Mouse (Mus musculus) ES-Bruce4 (cell line): ENCODE measurements around the gene Sigmar1. TPM values are rescaled to one million over a fixed set of nuclear protein-coding genes. Genes with fewer than 3 reads are reported as not detected.
A peak's percentile ranks its signal among the peaks of the same experiment; 100 is the strongest.

Experiments used
- H3K27ac ChIP-seq: 2 replicates; pipeline ENCODE4 v1.5.1; 2012; ENCODE audit warnings: low read length, inconsistent platforms; ENCODE audit not compliant: insufficient read depth
- H3K27me3 ChIP-seq: 2 replicates; pipeline ENCODE4 v1.6.1; 2012; ENCODE audit warnings: mild to moderate bottlenecking, low read length, inconsistent platforms; ENCODE audit not compliant: control insufficient read depth, poor library complexity, insufficient read depth, severe bottlenecking
- H3K36me3 ChIP-seq: 2 replicates; pipeline ENCODE4 v1.6.1; 2012; ENCODE audit warnings: inconsistent platforms, mild to moderate bottlenecking, low read length, moderate library complexity; ENCODE audit not compliant: control insufficient read depth, poor library complexity, insufficient read depth, severe bottlenecking
- H3K4me1 ChIP-seq: one replicate; pipeline ENCODE4 v1.8.1; 2011; ENCODE audit warnings: low read length; ENCODE audit not compliant: control insufficient read depth, insufficient read depth
- H3K4me3 ChIP-seq: 2 replicates; pipeline ENCODE4 v1.5.1; 2011; ENCODE audit warnings: low read depth, mild to moderate bottlenecking, low read length
- H3K9ac ChIP-seq: 2 replicates; pipeline ENCODE4 v1.6.1; 2012; ENCODE audit warnings: low read depth, mild to moderate bottlenecking, inconsistent platforms; ENCODE audit not compliant: poor library complexity, severe bottlenecking
- H3K9me3 ChIP-seq: replicated peaks from 2 replicates; pipeline ENCODE4 v1.6.1; 2012; ENCODE audit warnings: mild to moderate bottlenecking, low read length, inconsistent platforms; ENCODE audit not compliant: control insufficient read depth, poor library complexity, insufficient read depth, severe bottlenecking
- CTCF ChIP-seq: IDR thresholded peaks from one replicate; pipeline ENCODE4 v1.8.1; 2011; ENCODE audit warnings: low read depth, low read length
- EP300 ChIP-seq: IDR thresholded peaks from 2 replicates; pipeline ENCODE4 v1.6.1; 2011; ENCODE audit warnings: low read depth, low read length; ENCODE audit not compliant: insufficient read depth
- POLR2A ChIP-seq: IDR thresholded peaks from one replicate; pipeline ENCODE4 v1.8.1; 2011; ENCODE audit warnings: low read length; ENCODE audit not compliant: insufficient read depth
- polyA plus RNA-seq: library from polyadenylated mRNA; stranded (reverse); fragments of >200 nt; gene quantifications from 2 replicates; pipeline ENCODE4 v1.2.4, GENCODE M21; 2011; ENCODE audit warnings: low read depth; ENCODE audit not compliant: missing spikeins, insufficient read depth, insufficient read length

The Sigmar1 gene
- polyA plus RNA-seq, 1 experiment, result 62.6 TPM

DNA sequence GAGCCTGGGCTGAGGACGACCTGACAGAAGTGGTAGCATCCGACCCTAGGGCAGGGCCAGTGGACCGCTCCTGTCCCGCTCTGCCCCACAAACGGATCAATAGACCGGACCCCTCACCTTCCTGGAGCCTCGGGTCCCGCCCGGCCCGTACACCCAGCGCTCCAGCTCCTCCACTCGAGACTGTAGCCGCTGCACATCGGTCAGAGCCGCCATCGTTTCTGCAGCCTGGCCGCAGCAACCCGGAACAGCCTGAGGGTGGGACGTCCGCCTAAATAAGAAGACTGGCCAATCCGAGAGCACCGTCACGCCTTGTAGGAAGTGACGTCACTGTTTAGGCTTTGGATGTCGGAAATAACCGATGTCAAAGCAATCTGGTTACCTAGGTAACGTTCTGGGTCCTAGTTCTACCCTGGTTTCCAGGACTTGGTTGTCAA is 33.0 kb downstream of the Sigmar1 start, which contains the start of gene Dctn3:
Gene Dctn3 (minus strand): TSS at position 253 of the 434 bp plus-strand sequence.
- H3K9ac ChIP-seq, result peak within 1 kb of the TSS; percentile 82
- H3K27ac ChIP-seq, result no peak within 1 kb of the TSS
- H3K27me3 ChIP-seq, result no peaks in the 10 kb centered on the region
- H3K9me3 ChIP-seq, result no peaks in the 10 kb centered on the region
- no peaks in the 10 kb centered on the region for H3K4me1 ChIP-seq
- H3K36me3 ChIP-seq, result peaks cover 10% of the 10 kb centered on the region
- peak within 1 kb of the TSS; percentile 64 for H3K4me3 ChIP-seq
- TF ChIP-seq POLR2A (peak; percentile 52), CTCF (no peak), EP300 (no peak)

DNA sequence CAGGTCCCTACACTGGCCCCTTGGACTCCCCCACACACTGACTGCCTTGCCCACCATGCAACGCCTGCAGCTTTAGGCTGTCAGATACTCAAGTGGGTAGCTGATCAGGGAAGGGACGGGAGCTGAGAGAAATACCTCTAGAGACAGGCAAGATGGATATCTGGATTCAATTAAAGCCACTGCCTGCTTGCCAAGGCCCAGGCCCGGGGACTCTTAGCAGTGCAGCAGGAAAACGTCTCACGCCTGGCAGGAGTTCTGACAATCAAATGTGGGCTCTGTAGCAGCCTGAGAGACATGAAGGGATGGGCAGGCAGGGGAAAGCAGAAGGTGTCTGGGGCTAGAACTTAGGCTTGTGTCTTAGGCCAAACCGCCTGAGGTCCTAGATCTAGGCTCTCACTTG is 39.1 kb downstream of the Sigmar1 start:
- H3K9ac ChIP-seq, result no peak overlapping the region
- peaks cover 11% of the 10 kb centered on the region for H3K36me3 ChIP-seq
- no peak overlapping the region for H3K27ac ChIP-seq
- no peaks in the 10 kb centered on the region for H3K27me3 ChIP-seq
- TF ChIP-seq CTCF (no peak), POLR2A (no peak), EP300 (no peak)
- H3K9me3 ChIP-seq, result no peaks in the 10 kb centered on the region
- no peak overlapping the region for H3K4me3 ChIP-seq
- H3K4me1 ChIP-seq, result no peaks in the 10 kb centered on the region

DNA sequence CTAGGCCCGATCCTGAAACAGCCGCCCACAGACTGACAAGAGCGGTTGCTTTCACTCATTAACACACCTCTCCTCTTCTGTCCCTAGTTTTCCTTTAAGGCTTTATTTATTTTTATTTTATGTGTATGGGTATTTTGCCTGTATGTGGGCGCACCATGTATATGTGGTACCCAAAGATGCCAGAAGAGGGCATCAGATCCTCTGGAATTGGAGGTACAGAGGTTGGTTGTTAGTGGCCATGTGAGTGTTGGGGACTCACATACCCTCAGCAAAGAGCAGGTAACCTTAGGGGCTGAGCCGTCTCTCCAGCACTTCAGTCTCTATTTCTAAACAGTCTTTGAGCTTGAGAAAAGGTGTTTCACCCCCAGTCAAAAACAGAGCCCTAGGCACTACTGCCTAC is 40.4 kb downstream of the Sigmar1 start:
- peak; percentile 14 for TF ChIP-seq CTCF
- TF ChIP-seq EP300, result no peak
- TF ChIP-seq POLR2A, result no peak
- Histone ChIP-seq H3K9ac (no peak overlapping the region), H3K4me1 (no peaks in the 10 kb centered on the region)

DNA sequence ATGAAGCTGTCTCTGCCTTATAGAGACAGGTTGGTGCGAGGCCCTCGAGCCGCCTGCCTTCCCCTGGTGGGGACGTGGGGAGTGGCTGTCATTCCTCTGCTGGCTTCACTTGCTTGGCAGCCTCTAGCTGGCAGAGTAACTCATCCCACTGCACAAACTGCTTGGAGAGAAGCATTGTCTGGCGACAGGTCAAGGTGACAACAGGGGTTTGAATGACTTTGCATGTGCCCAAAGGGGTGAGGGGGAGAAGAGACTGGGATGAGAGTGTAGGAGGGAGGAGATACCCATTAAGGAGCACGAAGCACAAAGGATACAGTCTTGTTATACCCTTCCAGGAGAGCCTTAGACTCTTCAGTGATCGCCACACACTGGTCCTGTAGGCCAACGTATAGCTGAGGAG is 40.9 kb downstream of the Sigmar1 start:
- TF ChIP-seq POLR2A (no peak), CTCF (no peak), EP300 (no peak)

More for the DNA sequence above, 40.4 kb downstream of the Sigmar1 start:
- Histone ChIP-seq H3K36me3 (peaks cover 13% of the 10 kb centered on the region), H3K9me3 (no peaks in the 10 kb centered on the region), H3K27me3 (no peaks in the 10 kb centered on the region), H3K4me3 (no peak overlapping the region), H3K27ac (no peak overlapping the region)

DNA sequence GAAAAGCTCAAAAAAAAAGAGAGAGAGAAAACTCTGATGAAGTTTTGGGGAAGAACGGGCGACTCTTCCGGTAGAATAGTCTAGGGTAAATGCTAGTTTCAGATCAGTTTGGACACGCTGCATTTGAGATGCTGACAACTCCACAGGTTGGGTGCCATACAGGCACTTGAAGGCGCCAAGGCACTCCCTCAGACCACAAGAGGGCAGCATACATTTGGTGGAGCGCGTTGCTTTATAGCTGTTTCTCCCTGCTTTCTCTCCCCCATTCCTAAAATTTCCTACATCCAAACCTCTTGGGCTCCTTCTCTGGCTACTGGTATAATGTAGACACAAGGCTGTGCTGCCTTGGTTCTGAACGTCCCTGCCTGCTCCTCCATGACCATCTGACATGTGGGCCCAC is 41.7 kb downstream of the Sigmar1 start:
- Histone ChIP-seq H3K9ac (no peak overlapping the region), H3K27me3 (no peaks in the 10 kb centered on the region), H3K27ac (no peak overlapping the region), H3K9me3 (no peaks in the 10 kb centered on the region), H3K4me3 (no peak overlapping the region), H3K4me1 (no peaks in the 10 kb centered on the region), H3K36me3 (peaks cover 7% of the 10 kb centered on the region; the same call in 1 of the 2 replicates)
- TF ChIP-seq EP300 (no peak), CTCF (peak; percentile 88)

More for the DNA sequence above, 40.9 kb downstream of the Sigmar1 start:
- H3K4me3 ChIP-seq, result no peak overlapping the region
- no peak overlapping the region for H3K27ac ChIP-seq
- no peaks in the 10 kb centered on the region for H3K4me1 ChIP-seq
- H3K27me3 ChIP-seq, result no peaks in the 10 kb centered on the region
- peaks cover 13% of the 10 kb centered on the region for H3K36me3 ChIP-seq
- no peak overlapping the region for H3K9ac ChIP-seq
- H3K9me3 ChIP-seq, result no peaks in the 10 kb centered on the region

DNA sequence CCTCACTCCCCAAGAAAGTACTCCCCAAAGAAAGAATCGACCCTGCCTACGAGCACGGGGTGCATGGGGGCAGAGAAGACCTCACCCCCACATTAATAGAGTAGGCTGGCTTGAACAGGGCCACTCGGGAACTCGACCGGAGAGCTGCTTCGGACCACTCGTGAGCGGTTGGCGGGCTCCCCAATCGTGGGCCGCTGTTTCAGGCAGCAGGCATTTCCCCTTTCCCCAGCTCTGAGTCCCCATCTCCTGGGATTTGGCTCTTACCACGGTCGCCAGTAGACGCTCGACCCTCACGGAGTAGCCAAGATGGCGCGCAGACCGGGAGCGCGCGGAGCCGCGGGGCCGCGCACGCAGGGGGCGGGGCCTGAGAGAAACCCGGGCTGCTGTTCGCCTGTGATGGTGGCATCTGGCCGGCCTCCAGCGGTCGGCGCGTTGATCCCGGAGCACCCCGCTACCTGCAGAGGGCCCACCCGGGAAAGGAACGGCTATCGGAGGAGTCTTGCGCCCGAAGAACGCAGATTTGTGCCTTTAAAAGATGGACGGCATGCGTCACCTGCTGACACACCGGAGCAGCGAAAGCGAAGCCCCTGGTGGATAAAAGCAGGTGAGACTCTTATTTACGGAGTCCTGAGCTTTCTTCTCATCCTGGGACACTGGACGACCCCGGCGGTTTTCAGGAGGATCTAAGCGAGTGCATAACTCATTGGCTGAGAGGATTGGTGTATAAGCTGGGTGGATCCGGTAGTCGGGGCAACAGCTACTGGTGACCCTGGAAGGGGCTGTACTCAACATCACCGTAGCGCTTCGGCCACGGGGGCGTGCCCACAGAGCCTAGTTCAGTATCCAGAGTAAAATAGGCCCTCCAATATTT is 42.5 kb downstream of the Sigmar1 start, which contains the start of gene Rpp25l:
Gene Rpp25l (minus strand): TSS at position 338 of the 871 bp plus-strand sequence.
- TF ChIP-seq EP300 (no peak), POLR2A (peak; percentile 67)
- Histone ChIP-seq H3K4me1 (no peaks in the 10 kb centered on the region), H3K9me3 (no peaks in the 10 kb centered on the region), H3K4me3 (peak within 1 kb of the TSS; percentile 95), H3K9ac (peak within 1 kb of the TSS; percentile 88), H3K27me3 (no peaks in the 10 kb centered on the region), H3K36me3 (0 out of 2 replicates have a peak, but pooled peaks cover 3% of the 10 kb centered on the region), H3K27ac (no peak within 1 kb of the TSS)
